Mouse (Mus musculus) stomach, embryonic 14.5 days (tissue): ENCODE measurements around the gene Lrp4. TPM values are rescaled to one million over a fixed set of nuclear protein-coding genes. Genes with fewer than 3 reads are reported as not detected.

Experiments used
- ATAC-seq: fragments of 200-750 bp; cut with Nextera tagmentation; 2 replicates; pipeline ENCODE4 v1.8.0; 2017; ENCODE audit warnings: low read depth, moderate TSS enrichment; ENCODE audit not compliant: insufficient number of reproducible peaks, insufficient read depth, low FRiP score
- H3K27ac ChIP-seq: fragments of 300-500 bp; sonication (generic); 2 replicates; pipeline ENCODE4 v1.5.1; 2014; ENCODE audit warnings: mild to moderate bottlenecking, low read length, moderate library complexity, mixed read lengths
- H3K27me3 ChIP-seq: fragments of 300-500 bp; sonication (generic); 2 replicates; pipeline ENCODE4 v1.6.1; 2014; ENCODE audit warnings: low read length, control low read depth, mixed read lengths; ENCODE audit not compliant: control insufficient read depth, insufficient read depth
- H3K36me3 ChIP-seq: fragments of 300-500 bp; sonication (generic); 2 replicates; pipeline ENCODE4 v1.6.1; 2014; ENCODE audit warnings: mild to moderate bottlenecking, control low read depth, low read length, moderate library complexity, mixed read lengths; ENCODE audit not compliant: control insufficient read depth, insufficient read depth
- H3K4me1 ChIP-seq: fragments of 300-500 bp; sonication (generic); 2 replicates; pipeline ENCODE4 v1.6.1; 2014; ENCODE audit warnings: low read length, control low read depth, mixed read lengths; ENCODE audit not compliant: control insufficient read depth, insufficient read depth
- H3K4me2 ChIP-seq: fragments of 300-500 bp; sonication (generic); replicated peaks from 2 replicates; pipeline ENCODE4 v1.6.1; 2014; ENCODE audit warnings: low read depth, low read length, control low read depth
- H3K4me3 ChIP-seq: fragments of 300-500 bp; sonication (generic); 2 replicates; pipeline ENCODE4 v1.5.1; 2014; ENCODE audit warnings: low read depth, low read length, control low read depth
- H3K9ac ChIP-seq: fragments of 300-500 bp; sonication (generic); replicated peaks from 2 replicates; pipeline ENCODE4 v1.6.1; 2014; ENCODE audit warnings: low read depth, mild to moderate bottlenecking, control low read depth, low read length, moderate library complexity, mixed read lengths
- H3K9me3 ChIP-seq: fragments of 300-500 bp; sonication (generic); 2 replicates; pipeline ENCODE4 v1.6.1; 2016; ENCODE audit warnings: low read depth, low read length, control low read depth; ENCODE audit not compliant: control insufficient read depth
- WGBS: fragments of 180-500 bp; shearing (Covaris S2); extraction: QIAGEN DNeasy Blood & Tissue Kit; methylation state at CpG from one replicate; pipeline ENCODE4 v1.1.7; 2014; 5-methylcytosine and 5-hydroxymethylcytosine counted together
- polyA plus RNA-seq: library from polyadenylated mRNA; unstranded; fragments of >200 nt; fragmentation: Nextera tagmentation; extraction: Ambion mirVana; gene quantifications from 2 replicates; pipeline ENCODE4 v1.2.1, GENCODE M21; 2014

Gene Lrp4
- polyA plus RNA-seq, 1 experiment from 2014 or later, result 5.9 TPM

DNA sequence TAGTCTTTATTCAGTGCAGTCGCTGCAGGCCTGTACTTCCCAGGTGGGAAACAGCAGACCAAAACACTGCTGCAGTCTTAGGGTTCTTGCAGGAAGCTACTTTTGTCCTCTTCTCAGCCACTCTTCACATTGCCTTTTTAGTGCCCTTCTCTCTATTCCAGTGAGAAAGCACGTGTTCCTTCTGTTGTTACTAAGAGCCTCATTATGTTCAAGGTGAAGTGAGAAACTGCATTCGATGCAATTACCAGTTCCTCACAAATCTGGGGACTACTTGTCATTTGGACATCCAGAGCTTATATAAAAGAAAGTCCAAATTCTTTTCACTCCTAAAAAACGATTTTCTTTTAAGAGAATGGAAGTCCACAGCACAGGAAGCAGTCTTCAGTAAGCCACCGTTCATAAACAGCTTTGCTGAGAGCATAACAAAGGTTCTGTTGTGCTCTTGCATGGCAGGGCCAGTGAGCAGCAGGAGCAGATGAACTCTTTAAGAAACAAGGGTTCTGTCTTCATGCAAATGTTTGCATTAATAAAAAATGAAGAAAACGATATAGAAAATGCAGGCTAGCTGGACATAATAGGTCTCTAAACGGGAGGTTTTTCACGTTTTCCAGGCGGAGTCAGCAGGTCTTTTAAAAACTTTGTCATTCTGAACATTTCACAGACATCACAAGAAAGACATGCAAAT lies 27.3 kb upstream of the Lrp4 start:
- peak overlapping the region; percentile 39; the same call in 1 of the 2 replicates for H3K27ac ChIP-seq
- H3K36me3 ChIP-seq, result no peaks in the 10 kb centered on the region
- H3K4me2 ChIP-seq, result no peak overlapping the region; the same call in 1 of the 2 replicates
- H3K27me3 ChIP-seq, result no peaks in the 10 kb centered on the region
- H3K9me3 ChIP-seq, result no peaks in the 10 kb centered on the region
- H3K4me1 ChIP-seq, result peaks cover 15% of the 10 kb centered on the region
- ATAC-seq, result no peak
- H3K4me3 ChIP-seq, result no peak overlapping the region
- WGBS, result 33% methylated on average over 9 of the region's 9 CpGs
- no peak overlapping the region for H3K9ac ChIP-seq

DNA sequence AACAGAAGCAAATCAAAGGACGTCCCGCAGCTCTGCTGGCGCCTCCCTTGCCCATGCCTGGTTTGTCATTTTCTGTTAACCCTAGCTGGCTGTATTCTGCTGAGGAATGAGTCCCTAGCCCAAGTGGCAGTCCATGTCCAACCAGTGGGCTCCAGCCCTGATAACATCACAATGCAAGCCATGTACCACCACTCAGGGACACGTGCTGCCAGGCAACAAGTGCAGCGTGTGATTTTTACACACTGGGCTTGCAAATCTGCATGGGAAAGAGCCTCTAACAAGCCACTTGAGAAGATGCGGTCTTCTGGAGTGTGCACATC lies 26.8 kb upstream of the Lrp4 start:
- H3K36me3 ChIP-seq, result no peaks in the 10 kb centered on the region
- no peaks in the 10 kb centered on the region for H3K27me3 ChIP-seq
- H3K4me2 ChIP-seq, result no peak overlapping the region; the same call in 1 of the 2 replicates
- peaks cover 15% of the 10 kb centered on the region for H3K4me1 ChIP-seq
- ATAC-seq, result no peak
- H3K4me3 ChIP-seq, result no peak overlapping the region
- H3K9ac ChIP-seq, result no peak overlapping the region
- no peaks in the 10 kb centered on the region for H3K9me3 ChIP-seq
- H3K27ac ChIP-seq, result peak overlapping the region; percentile 33; the same call in 1 of the 2 replicates
- 38% methylated on average over 6 of the region's 6 CpGs for WGBS

DNA sequence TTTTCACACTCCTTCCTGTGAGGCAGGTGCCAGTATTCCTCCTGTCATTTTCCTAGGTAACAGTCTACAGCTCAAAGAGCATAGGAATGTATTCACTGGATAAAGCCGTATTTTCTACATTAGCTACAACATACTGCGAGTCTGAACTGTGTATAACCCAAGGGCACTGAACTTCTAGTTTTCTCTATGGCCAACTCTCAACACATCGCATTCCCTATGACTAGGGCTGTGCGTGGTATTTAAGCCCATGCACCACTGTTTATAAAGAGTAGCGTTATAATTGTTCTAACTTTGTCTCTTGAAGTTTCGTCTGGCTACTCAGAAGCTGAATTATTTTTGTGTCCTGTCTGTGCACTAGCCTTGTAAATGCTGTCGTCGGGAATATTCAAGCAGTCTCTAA lies 20.6 kb upstream of the Lrp4 start:
- no peak overlapping the region for H3K9ac ChIP-seq
- no peak overlapping the region for H3K27ac ChIP-seq
- H3K9me3 ChIP-seq, result no peaks in the 10 kb centered on the region
- H3K27me3 ChIP-seq, result no peaks in the 10 kb centered on the region
- H3K4me3 ChIP-seq, result no peak overlapping the region
- no peak for ATAC-seq
- H3K36me3 ChIP-seq, result no peaks in the 10 kb centered on the region
- H3K4me1 ChIP-seq, result 0 out of 2 replicates have a peak, but pooled peaks cover 3% of the 10 kb centered on the region
- no peak overlapping the region for H3K4me2 ChIP-seq
- 79% methylated on average over 8 of the region's 8 CpGs for WGBS

DNA sequence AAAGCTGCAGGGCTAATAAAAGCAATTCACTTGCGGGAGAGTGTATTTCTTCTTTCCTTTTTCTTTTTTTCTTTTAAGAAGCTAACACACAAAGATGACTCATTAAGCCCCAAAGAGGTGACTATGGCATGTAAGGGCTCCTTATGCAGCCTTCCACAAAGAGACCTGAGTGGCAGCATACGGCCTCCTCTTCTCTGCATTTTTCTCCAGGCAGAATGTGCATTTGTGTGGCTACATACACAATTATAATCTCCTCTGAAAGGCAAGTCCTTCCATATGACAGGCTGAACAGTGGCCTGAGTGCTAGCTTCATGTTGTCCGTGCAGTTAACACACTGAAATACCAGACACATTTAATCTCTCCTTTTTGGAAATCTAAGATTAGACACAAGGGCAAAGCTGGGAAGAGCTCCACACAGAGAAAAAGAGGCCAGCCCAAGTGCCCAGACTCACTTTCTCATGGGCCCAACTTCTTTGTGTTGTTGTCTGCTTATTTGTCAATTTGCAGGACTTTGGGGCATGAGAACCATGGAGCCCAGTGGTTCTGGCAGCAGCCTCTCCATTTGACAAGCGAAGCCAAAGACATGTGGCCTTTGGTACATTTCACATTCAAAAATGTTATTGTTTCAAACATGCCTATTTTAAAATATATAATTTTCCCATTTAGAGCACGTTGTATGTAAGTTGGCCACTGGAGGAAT lies 20.0 kb upstream of the Lrp4 start:
- H3K4me1 ChIP-seq, result 0 out of 2 replicates have a peak, but pooled peaks cover 3% of the 10 kb centered on the region
- no peak overlapping the region for H3K4me3 ChIP-seq
- H3K27me3 ChIP-seq, result no peaks in the 10 kb centered on the region
- no peaks in the 10 kb centered on the region for H3K36me3 ChIP-seq
- no peak for ATAC-seq
- H3K9me3 ChIP-seq, result no peaks in the 10 kb centered on the region
- H3K9ac ChIP-seq, result no peak overlapping the region
- WGBS, result 79% methylated on average over 5 of the region's 5 CpGs
- no peak overlapping the region for H3K27ac ChIP-seq
- no peak overlapping the region for H3K4me2 ChIP-seq

DNA sequence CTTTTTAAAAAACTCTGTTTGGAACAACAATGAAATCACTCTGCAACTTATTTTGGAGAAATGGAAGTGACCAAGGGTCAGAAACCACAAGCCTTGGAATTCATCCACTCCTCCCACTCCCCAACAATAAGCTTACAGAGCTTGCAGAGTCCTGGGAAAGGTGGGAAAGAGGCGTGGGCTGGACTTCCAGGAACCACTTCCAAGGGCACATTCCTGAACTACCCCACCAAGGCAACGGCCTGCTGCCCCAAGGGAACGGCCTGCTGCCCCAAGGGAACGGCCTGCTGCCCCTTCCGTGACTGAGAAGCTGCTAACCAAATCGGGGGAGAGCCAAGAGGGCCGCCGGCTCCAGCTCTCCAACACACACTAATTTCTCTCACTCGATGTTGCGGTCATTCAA lies 18.0 kb upstream of the Lrp4 start:
- Histone ChIP-seq H3K4me2 (no peak overlapping the region), H3K36me3 (no peaks in the 10 kb centered on the region), H3K4me3 (no peak overlapping the region), H3K27me3 (no peaks in the 10 kb centered on the region), H3K27ac (no peak overlapping the region), H3K9ac (no peak overlapping the region), H3K9me3 (no peaks in the 10 kb centered on the region), H3K4me1 (peaks cover 7% of the 10 kb centered on the region; the same call in 1 of the 2 replicates)
- no peak for ATAC-seq
- whole genome bisulfite sequencing, result 83% methylated on average over 10 of the region's 10 CpGs

DNA sequence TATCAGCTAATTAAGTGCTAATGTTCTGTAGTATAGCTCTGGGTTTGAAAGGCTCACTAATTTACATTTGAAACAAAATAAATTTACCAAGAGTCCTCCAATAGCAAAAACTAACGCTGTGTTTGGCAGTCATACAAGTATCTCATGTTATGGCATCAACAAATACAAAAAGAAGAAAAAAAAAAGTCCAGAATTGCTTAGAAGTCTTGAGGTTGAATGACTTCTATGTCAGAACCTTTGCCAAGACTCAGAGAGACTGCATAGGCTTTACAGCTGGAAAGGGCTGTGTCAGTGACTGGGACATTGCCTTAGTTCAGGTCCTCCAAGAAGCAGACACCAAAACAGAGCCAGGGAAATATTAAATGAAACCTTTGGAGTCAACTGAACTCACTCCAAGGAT lies 17.4 kb upstream of the Lrp4 start:
- Histone ChIP-seq H3K27ac (no peak overlapping the region), H3K4me2 (no peak overlapping the region), H3K9me3 (no peaks in the 10 kb centered on the region), H3K4me3 (no peak overlapping the region), H3K27me3 (no peaks in the 10 kb centered on the region), H3K36me3 (no peaks in the 10 kb centered on the region), H3K4me1 (peaks cover 7% of the 10 kb centered on the region; the same call in 1 of the 2 replicates), H3K9ac (no peak overlapping the region)
- 75% methylated on average over 1 of the region's 1 CpGs for WGBS
- no peak for ATAC-seq

DNA sequence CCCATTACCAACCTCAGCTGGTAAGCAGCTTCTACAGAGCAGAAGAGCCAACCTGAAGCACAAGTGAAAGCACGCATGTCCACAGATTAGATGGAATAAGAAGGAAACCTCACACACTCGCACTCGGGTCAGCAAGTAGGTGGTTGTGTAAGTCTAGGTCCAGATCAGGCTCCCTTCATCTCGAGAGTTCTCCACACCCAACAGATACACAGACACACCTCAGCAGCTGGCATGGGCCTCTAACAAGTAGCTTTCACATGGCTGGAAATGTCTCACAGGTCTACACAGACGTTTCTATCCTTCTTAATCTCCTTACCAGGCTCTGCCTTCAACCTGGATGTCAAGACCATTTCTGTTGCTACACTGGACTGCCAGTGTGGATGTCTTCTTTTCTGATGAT lies 16.6 kb upstream of the Lrp4 start:
- Histone ChIP-seq H3K27me3 (no peaks in the 10 kb centered on the region), H3K9me3 (no peaks in the 10 kb centered on the region), H3K4me1 (peaks cover 7% of the 10 kb centered on the region; the same call in 1 of the 2 replicates), H3K27ac (no peak overlapping the region), H3K9ac (no peak overlapping the region), H3K4me3 (no peak overlapping the region), H3K36me3 (no peaks in the 10 kb centered on the region), H3K4me2 (no peak overlapping the region)
- WGBS, result 81% methylated on average over 5 of the region's 5 CpGs
- ATAC-seq, result no peak

DNA sequence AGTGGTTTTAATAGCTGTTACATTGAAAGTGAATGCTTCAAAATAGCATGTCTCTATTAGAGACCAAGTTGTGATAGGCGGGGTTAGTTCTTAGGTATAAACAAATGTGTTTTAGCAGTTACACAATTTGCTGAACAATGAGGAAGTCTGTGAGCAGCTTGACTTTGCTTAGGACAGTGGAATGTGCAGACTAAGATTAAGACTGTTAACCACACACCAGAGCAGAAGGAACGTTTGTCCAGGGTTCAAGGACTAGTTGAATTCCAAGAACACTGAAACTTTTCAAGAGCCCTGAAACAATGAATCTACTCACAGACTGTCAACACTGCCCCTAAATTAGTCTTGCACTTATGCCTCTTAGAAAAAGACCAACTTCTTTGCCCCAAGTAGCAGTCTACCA lies 15.6 kb upstream of the Lrp4 start:
- ATAC-seq, result no peak
- 54% methylated on average over 2 of the region's 2 CpGs for WGBS
- H3K4me1 ChIP-seq, result peaks cover 7% of the 10 kb centered on the region; the same call in 1 of the 2 replicates

More for the DNA sequence above, 15.6 kb upstream of the Lrp4 start:
- no peak overlapping the region for H3K4me2 ChIP-seq
- H3K9me3 ChIP-seq, result no peaks in the 10 kb centered on the region
- no peak overlapping the region for H3K9ac ChIP-seq
- no peaks in the 10 kb centered on the region for H3K27me3 ChIP-seq
- no peak overlapping the region for H3K27ac ChIP-seq
- H3K4me3 ChIP-seq, result no peak overlapping the region
- H3K36me3 ChIP-seq, result no peaks in the 10 kb centered on the region
